Mouse (Mus musculus): Measurements from ENCODE around the gene Cep72.

The Cep72 gene

DNA sequence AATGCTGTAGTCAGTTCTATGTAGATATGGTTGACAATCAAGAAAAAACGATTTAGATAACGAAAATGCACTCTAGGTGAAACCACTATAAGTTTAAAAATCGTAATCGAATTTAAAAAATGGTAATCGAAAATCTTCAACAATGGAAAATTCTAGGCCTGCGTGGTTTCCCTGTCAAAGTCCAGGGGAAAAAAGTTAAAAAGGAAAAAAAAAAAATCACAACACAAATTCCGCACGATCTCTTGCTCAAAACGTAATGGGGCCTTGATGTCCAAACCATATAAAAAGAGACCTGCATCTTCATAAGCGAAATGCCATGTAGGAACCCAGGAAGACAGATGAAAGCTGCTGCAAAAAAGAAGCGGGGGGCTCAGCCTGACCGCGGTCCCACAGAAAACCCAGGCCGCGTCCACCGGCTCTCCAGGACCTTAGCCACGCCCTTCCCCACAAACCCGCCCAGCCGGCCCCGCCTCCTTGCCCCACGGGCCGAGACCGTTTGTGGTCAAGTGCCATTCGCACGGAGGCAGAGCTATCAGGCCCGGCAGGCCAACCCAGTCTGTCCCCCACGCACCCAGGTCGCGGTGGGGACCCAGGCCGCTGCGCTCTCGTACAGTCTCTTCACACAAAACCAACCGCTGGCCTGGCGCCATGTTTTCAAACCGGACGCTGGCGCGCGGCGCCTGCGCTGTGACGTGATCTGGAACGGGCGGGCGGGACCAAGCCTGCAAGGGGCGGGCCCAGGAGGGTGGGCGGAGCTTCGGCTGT lies at the start of gene Cep72:
Cep72 (minus strand) TSS at position 687 of the 765 bp plus-strand sequence.
- TF ChIP-seq GATA4 (IDR thresholded peaks at IDR 0.05; ENCODE audit: insufficient replicate concordance, low read length), result no peak

- no peak for TF ChIP-seq GATA4 (IDR thresholded peaks at IDR 0.05; ENCODE audit: insufficient replicate concordance, low read length)
These were observed 45.3 kb upstream of the Cep72 start for GRCm38 (mm10) chr13:74107410-74107809.

GRCm38 (mm10) chr13:74104417-74104816 lies 42.3 kb upstream of the Cep72 start:
- no peak for TF ChIP-seq GATA4 (IDR thresholded peaks at IDR 0.05; ENCODE audit: insufficient replicate concordance, low read length)

DNA sequence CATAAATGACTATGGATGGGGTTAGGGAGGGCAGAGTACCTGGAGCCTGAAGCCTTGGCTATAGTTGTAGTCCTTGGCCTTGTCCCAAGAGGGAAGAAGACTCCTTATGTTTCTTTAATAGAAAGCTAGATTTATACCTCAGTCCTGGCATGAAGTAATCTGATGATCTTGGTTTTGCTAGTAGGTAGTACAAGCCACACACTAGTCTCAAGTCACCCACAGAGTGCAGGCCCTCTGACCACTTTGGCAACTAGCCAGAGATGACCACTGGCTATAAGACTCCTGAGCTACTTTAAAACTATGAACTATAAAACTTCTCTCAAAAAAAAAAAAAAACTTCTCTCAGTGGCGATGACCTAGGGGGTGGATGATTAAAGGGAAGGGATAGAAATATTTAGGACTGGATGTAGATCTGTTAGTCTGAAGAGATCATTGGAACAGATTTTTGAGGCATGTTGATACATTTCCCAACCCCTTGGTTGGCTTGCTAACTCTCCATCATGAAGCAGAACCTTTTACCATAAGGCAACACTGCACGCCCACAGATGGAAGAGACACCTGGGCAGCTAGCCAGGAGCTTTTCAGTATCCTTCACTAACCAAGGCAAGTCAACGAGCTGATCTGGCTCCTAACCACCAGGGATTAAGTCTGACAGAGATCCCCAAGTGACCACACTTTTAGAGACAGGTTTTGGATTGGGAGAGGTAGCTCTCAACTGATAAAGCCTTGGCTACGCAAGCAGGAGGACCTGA lies 40.9 kb upstream of the Cep72 start:
- no peak for TF ChIP-seq GATA4 (IDR thresholded peaks at IDR 0.05; ENCODE audit: insufficient replicate concordance, low read length)

DNA sequence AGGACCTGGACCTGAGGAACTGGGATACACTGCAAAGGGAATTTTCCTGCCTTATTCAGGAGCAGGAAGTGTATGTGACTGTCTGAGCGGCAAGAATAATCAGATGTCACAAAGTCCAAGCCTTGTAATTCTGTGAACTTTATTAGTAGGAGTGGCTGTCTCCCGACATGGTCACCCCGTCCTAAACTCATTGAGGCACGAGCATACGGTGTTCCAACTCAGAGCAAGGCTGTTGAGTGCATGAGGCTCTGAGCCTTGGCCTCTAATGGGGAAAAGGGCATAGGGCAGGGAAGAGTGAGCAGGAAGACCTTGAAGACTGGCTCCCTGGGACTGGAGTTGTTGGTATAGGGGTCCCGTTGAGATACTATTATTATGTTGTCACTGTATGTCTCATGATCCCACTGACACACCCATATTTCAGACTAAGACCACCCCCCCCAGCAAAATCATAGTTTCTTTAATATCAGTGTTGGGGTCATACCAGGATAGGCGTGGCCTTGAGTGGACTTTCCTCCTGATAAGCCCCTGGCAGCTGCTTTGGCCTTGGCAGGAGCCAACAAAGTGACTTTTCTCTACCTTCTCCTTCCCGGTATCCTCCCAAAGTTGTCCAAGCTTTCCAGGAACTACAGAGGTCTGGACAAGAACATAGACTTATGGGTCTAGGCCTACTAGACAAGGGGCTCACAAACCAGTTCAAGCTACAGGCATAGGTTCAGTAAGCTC lies 40.2 kb upstream of the Cep72 start:
- no peak for TF ChIP-seq GATA4 (IDR thresholded peaks at IDR 0.05; ENCODE audit: insufficient replicate concordance, low read length)

DNA sequence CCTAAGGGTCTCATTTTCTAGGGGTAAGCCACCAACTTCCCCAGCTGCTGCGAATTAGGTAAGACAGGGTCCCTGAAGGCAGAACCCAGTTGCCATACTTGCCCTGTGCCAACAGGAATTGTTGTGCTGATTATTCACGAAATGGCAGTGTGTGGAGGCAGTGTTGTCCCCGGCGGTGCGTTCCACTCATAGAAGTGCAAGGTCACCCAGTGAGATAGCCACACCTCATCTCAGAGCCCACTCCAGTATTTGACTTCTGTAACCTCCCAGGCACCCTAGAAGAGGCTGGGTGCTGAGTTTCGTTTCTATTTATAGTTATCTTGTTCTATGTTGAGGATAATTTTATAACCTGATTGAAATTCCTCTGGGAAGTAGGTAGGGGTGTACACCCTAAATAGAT lies 36.8 kb upstream of the Cep72 start:
- TF ChIP-seq GATA4 (IDR thresholded peaks at IDR 0.05; ENCODE audit: insufficient replicate concordance, low read length), result no peak

GRCm38 (mm10) chr13:74096715-74097363 lies 34.7 kb upstream of the Cep72 start:
- no peak for TF ChIP-seq GATA4 (IDR thresholded peaks at IDR 0.05; ENCODE audit: insufficient replicate concordance, low read length)

GRCm38 (mm10) chr13:74095936-74096335 lies 33.8 kb upstream of the Cep72 start:
- TF ChIP-seq GATA4 (IDR thresholded peaks at IDR 0.05; ENCODE audit: insufficient replicate concordance, low read length), result no peak

GRCm38 (mm10) chr13:74090265-74090664 lies 28.2 kb upstream of the Cep72 start:
- no peak for TF ChIP-seq GATA4 (IDR thresholded peaks at IDR 0.05; ENCODE audit: insufficient replicate concordance, low read length)

- no peak for TF ChIP-seq GATA4 (IDR thresholded peaks at IDR 0.05; ENCODE audit: insufficient replicate concordance, low read length)
These were observed 11.3 kb upstream of the Cep72 start for GRCm38 (mm10) chr13:74073369-74073768.

GRCm38 (mm10) chr13:74071714-74072113 lies 9.6 kb upstream of the Cep72 start:
- no peak for TF ChIP-seq GATA4 (IDR thresholded peaks at IDR 0.05; ENCODE audit: insufficient replicate concordance, low read length)

- TF ChIP-seq GATA4 (IDR thresholded peaks at IDR 0.05; ENCODE audit: insufficient replicate concordance, low read length), result no peak
These were observed 4.5 kb upstream of the Cep72 start for GRCm38 (mm10) chr13:74066576-74066975.

GRCm38 (mm10) chr13:74063340-74064050 lies 1.4 kb upstream of the Cep72 start:
- TF ChIP-seq GATA4 (IDR thresholded peaks at IDR 0.05; ENCODE audit: insufficient replicate concordance, low read length), result no peak

- TF ChIP-seq GATA4 (IDR thresholded peaks at IDR 0.05; ENCODE audit: insufficient replicate concordance, low read length), result no peak
These were observed 454 bp upstream of the Cep72 start for GRCm38 (mm10) chr13:74062378-74063128.

All from liver, adult (tissue).